Mouse (Mus musculus) adrenal gland, postnatal 10 days (tissue): ENCODE measurements at regions not wholly inside any gene's neighbourhood (a gene's known extent, or its start where the extent isn't known, plus 50 kb on each side); places are given as distances from the start of the nearest gene placed in this dataset.

Experiments
- DNase-seq: peaks from one replicate; pipeline ENCODE4 v3.0.0; 2021; ENCODE audit warnings: mixed read lengths

DNA sequence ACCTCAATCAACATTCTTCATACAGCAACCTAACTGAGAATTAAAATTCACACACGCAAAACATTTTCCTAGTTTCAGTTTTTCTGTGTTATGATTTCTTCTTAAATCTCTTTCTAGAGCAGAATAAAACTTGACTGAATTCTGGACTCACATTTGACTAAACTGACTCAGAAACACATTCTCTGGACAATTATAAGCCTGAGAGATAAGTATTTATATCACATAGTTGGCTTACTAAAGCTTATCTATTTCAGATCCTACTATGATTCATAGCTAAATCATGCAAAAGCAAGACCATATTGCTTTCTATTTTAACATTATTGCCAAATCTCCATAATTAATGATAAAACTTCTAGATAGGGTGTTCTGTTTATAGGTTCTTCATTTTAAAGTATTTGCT, 529.5 kb upstream of the Sox9 start:
- no peak for DNase-seq

DNA sequence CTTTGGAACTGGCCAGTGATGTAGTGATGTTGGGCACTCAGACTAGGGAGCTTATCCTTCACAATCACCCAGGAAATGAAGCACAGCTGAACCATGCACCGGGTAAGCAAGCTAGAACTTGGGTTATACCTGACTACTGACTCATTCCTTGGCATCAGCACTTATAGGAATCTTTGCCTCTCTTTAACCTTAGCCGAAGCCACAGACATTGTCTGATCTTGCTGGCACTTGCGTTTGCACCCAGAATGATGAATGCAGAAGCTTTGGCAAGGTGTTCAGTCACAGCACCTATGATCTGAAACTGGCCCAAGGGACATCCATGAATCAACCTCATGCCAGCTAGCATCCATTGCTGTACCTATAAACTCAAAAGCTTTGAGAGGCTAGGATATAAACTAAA, 529.0 kb upstream of the Sox9 start:
- no peak for DNase-seq

DNA sequence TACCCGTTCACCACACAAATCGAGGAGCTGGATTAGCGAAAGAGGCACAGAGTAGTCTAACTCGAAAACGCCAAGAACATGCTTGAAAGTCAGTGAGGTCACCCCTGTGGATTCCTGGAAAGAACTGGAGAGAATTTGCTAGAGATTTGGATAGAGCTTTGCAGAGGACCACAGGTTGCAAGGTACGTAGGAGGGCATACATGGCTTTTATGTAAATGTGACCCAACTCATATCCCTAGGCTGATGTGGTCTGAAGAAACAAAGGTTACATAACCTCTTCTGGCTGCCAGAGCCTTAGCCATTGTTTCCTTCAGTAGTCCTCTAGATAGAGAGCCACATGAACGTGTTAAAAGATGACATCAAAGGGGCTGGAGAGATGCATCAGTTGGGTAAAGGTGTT, 525.7 kb upstream of the Sox9 start:
- no peak for DNase-seq

DNA sequence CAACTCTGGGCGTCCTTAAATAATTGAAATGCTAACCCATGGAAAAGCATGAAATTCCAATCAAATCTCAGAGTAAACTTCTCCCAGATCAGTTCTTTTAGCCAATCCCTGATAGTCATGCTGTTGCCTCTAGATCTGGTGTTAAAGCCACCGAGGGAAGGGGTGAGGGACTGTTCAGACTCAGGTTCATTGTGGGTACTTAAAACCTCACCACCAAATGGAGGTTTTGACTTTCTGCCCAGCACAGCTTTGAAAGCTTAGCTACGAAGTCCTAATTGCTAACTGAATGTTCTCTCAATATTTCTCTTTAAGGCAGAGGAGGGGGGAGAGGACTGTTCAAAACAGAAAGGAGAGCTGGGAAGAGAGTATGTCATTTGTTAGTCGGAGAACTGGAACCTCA, 517.9 kb upstream of the Sox9 start:
- DNase-seq: no peak

DNA sequence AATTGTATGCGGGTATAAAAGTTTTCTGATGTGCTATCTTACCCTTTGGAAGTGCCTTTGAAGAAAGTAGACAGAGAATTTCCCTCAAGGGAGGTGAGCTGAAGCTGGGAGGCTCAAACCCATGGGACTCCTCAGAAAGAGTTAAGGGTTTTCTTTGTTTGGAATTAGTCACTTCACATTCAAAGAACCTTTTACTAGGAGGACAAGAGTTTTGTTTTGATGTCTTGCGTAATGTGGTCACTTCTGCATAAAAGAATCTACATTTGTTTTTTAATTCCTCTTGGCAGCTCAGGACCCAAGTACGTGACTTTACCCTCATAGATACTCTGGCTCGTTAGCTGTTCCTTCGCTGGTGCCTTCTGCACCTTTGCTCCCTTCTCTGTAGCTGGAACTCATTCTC, 511.1 kb upstream of the Sox9 start:
- DNase-seq: no peak

DNA sequence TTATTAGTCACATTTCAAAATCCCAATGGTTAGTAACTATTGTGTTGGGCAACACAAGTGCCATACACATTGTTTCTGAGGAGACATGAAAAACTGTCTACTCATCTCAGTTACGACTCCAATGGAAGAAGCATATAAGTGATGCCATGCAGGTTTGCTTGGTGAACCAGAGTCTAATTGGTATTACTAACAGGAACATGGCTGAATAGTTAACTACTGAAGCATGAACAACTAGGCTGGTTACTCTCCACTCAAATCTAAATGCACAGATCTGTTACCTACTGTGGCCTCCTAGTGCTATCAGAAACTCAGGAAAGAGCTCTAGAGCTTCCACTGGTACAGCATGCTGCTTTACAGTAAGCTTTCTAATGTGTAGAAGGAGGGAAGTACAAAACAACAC, 503.5 kb upstream of the Sox9 start:
- DNase-seq: no peak

DNA sequence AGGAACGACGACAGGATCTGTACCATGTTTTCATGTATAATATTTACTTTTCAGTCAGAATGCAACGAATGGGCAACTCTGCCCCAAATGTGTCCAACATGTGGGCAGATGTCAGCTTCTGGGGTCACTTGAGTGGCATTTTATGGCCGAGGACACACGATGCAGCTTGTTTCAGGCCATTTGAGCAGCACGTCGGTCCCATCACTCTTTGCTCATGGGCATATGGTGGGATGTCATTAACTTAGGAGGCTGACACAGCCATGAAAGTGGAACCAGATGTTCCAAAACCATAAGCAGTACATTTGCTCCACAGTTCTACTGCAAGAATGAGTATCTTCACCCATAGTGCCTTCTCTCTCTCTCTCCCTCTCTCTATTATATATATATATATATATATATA, 499.1 kb upstream of the Sox9 start:
- no peak for DNase-seq

DNA sequence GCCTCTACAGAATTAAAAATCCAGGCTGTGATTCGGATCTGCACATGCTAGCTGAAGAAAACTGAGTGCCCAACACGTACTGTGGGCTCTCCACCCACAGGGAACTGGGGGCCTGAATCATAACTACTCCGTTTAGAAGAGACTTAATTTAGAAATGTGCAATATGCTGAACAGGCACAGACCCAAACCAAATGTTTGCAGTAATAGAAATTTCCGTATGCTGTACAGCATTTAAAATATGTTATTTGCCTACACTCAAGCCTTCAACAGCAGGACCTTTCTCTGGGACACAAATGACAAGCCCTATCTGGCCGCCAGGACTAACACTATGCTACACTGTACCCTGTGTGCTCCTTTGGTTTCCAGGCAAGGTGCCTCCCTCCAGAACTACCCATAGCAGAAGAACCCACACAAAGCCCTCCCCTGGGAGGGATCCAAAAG, 483.1 kb upstream of the Sox9 start:
- no peak for DNase-seq

DNA sequence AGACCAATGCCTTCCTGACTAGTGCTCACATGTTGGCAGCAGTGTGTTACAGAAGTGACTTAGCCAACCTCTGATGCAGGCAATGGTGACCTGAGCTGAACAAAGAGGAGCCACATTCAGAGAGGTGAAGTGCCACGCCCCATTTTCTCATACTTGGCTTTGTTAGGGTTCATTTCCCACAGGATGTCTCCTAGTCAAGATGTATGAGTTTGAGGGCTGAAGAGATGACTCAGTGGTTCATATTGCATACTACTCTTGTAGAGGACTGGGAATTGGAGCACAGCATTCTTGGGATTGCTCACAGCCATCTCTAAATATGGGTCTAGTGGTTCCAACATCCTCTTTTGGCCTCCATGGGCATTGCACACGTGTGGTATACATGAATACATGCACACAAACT, 478.9 kb upstream of the Sox9 start:
- DNase-seq: no peak

DNA sequence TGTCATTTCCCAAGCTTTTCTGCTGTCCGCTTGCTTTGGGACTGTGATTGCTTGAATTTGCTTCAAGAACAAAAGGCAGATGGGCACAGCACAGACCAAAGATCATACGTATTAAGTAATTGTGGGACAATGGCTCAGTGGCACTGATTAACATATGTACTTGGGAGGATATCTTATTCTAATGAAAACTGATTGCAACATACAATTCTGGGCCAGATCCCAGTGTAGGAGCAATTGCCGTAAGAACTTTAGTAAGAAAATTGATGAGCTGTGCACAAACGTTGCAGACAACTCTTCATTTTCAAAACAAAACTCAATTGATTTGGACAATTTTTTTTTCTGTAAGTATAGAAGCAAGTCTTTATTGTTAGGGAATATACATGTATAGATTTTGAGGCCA, 456.2 kb upstream of the Sox9 start:
- no peak for DNase-seq

DNA sequence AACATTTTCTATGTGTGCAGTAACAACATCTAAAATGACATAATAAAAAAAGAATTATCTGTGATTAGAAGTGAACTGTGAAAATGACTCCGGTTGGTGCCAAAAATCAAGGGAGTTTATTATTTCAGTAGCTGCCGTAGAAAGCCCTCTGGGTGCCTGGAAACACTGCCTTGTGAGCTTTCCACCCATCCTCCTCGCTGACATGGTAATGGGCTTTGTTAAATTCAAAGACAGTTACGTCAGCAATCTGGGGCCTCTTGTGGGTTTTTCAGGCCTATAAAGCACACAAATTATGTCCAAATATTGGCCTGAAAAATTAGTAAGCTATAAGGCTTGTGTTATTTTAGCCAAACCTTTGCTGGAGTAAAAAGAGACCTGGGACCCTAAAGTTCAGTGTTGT, 454.4 kb upstream of the Sox9 start:
- DNase-seq: no peak

DNA sequence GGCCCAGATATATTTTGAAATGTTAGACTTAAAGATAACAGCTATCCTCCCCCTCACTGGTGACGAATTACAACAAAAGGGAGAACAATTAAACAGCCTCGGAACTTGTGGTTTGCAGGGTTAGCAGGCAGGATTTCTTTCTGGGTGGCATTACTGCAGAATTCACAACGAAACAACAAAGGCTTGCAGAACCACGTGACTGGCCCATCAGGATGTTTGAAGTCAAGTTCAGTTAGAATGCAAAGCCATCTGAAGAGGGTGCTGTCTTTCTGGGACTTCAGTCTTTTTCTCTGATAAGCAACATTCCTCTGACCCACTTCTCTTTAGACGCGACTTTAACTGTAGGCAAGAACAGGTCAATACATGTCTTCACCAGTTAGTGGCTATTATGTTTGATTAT, 436.9 kb upstream of the Sox9 start:
- DNase-seq: no peak

DNA sequence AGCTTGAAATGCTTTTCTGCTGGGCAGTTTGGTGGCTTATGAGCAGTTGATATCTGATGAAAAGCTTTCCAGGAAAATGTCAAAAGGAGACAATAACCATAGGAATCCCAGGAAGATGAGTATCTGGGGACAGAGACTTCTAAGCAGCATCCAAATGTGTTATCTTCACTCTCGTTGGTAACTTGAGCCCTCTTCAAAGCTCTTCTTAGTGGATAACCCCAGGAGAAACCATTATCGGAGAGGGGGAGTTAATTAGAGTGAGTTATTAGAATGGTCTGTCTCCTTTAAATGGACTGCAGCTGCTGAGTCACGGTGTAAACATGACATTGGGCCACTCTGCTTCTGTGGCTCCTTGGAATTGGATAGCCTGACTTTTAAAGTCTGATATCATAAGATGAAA, 436.4 kb upstream of the Sox9 start:
- no peak for DNase-seq

DNA sequence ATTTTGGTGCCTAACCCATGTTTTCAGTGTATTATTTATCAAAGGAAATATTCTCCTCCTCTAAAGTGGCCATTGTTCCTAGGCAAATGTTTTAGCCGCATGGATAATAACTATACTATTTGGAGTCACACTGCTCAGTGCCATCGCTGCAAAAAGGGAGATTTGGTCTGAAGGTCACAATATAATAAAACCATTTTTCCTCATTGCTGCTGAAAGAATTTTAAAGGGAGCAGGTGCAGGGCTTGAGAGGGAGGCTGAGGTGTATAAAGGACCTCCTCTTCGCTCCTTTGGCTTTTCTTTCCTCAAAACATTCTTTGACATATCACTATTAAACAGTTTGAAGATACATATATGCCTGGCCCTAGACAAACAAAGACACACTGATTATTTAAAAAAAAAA, 435.9 kb upstream of the Sox9 start:
- DNase-seq: no peak

DNA sequence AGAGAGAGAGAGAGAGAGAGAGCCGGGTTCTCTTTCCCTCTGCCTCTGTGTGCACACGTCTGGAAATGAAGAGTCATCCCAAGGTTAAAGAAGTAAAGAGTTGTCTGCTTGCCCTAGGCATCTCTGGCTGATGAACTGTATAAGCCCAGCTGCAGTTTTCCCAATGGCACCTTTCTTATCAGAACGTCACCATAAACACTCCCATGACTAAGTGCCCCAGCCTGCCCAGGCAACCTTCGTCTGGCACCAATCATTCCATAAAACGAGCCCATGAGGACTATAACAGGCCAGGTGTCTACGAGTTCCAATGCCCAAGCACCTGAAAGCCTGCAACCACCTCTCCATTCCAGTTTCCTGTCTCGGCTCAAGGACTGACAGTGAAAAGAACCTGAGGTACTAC, 435.5 kb upstream of the Sox9 start:
- no peak for DNase-seq

DNA sequence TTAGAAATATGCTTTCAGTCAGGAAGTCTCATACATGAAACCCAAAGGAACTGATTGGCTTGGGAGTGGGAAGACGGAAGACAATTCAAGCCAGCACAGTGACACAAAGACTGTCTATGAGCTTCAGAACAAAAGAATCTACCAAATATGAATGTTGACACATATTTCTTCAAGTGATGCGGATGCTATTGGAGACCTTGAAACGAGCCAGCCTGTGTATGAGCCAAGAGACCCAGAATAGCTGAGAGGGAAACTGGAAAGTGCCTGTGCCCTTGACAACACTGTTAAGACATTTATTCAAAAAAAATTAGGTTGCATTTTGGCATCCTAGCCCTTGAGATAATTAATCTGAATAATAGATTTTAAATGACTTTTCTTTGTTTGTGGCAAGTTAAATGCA, 426.7 kb upstream of the Sox9 start:
- DNase-seq: no peak

DNA sequence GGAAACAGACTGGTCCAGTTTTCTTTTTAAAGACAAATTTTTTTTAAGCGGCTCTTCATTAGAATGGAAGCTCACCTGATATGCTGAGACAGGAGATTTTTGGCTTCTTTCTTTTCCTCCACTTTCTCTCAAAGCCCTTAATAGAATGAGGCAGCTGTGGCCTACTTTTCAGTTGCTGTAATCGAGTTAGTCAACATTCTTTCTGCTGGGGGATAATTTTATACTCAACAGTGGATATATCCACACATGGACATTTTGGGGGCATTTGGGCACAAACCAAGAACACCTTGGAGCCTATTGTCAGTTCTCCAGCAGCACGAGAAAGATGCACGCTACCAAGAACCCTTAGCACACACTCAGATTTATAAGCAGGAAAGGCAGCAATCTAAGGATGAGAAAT, 415.3 kb upstream of the Sox9 start:
- DNase-seq: no peak

DNA sequence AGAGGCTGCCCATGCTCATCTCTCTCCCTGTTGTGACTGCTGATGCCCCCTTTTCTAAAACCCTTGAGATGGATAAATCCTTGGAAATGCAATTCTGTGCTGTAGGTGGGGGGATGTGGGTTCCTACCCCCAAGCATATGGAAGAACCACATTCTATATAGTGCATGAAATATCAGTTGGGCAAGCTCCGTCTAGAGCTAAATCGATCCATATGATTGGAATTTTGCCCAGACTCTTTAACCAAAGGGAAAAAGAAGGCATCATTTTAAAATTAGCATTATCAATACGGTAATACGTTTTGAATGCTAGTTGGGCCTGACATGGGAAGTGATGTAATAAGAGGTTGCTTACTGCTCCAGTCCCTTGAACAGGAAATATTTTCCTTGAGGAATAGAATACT, 411.1 kb upstream of the Sox9 start:
- no peak for DNase-seq

DNA sequence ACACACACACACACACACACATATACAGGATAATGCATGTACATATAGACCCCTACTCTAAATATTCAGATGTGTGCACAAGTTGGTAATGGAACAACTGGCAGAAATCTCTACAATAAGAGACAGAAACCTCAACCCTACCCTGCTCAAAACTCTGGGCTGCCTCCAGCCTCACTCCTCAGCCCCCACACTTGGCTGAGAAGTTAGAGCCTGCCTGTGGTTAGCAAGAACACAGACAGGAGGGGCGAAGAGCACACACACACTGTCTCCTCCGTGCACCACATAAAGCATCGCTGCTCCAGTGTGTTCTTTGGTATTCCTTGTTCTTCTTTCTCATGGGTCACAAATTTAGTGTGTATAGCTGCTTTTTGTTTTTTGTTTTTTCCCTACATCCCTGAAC, 382.0 kb upstream of the Sox9 start:
- no peak for DNase-seq

DNA sequence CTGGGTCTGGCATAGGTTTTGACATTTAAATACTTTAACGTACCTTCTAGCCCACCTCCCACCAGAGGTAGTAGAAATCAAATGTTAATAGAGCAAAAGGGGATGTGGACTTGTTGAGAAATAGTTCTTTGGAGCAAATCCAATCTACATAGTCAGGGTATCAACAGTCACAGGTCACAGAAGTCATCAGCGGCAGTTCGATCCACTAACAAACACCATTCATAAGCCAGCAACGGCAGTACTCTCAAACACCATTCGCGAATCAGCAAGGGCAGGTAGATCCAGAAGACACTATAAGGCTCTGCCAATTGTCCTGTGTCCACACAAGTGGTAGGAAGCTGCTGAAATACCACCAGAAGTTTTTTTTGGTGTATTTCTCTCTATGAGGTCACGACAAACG, 374.3 kb upstream of the Sox9 start:
- no peak for DNase-seq

DNA sequence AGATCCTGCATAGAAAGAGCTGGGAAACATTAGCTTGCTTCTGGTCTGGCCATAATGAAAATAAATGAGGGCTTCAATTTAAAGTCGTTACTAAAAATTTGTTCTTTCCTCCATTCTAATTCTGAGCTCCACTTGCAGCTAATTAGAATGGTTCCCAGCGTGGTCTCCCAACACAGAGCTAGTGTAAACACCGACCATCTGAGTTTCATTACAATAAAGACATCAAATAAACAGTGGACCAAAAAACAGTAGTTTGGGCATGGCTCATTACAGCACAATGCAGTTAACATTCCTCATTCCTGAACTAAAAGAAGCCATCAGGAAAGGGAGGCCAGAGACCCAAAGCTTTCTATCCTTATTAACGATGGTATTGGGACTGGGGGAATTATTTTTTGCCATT, 369.6 kb upstream of the Sox9 start:
- DNase-seq: no peak

DNA sequence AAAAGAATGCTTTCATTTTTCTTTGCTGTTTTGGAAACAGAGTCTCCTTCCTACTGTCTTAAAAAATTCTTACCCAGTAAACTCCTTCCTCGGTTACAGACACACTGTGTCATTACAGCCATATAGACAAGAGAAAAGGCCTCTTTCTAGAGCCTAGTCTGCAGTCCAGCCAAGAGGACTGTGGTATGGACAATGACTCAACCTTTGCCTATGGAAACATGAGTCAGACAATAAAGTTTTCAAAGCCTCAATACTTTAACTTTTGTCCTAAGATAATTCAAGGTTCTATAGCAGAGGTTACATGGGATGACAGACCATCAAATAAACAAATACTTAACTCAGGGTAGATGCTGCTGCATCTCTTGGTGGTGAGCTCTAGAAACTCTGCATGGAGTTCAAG, 339.4 kb upstream of the Sox9 start:
- no peak for DNase-seq

DNA sequence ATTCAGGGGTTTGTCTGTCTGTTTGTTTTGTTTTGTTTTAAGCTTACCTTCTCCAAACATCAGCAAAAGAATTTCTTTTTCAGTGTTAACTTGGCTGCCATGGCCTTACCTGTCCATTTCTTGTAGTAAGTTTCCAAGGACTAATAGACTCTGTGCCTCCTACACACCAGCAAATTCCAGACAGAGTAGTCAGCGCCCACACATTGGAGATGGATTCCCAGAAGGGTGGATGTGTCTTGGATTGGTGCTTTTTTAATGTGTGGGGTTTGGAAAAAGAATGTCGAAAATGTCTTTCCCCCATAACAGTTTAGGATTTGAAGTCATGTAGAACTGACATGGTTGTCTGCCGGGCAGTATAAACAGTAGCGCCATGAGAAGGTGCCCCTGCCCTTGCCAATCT, 338.1 kb upstream of the Sox9 start:
- DNase-seq: no peak

DNA sequence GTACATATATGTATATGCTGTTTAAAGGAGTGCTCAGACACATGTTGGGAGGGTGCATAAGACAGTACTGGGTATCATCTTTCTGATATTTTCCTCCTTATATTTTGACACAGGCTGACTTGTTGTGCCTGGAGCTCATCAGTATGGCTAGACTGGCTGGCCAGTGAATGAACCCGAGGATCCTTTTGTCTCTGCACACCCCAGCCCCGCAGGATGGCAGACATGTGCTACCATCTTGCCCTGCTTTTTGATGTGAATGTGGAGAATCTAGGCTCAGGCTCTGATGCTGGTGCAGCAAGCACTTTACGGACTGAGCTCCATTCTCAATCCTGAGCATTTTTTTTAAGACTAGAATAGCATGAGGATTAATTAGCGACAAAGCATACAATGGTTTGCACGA, 332.4 kb upstream of the Sox9 start:
- no peak for DNase-seq

DNA sequence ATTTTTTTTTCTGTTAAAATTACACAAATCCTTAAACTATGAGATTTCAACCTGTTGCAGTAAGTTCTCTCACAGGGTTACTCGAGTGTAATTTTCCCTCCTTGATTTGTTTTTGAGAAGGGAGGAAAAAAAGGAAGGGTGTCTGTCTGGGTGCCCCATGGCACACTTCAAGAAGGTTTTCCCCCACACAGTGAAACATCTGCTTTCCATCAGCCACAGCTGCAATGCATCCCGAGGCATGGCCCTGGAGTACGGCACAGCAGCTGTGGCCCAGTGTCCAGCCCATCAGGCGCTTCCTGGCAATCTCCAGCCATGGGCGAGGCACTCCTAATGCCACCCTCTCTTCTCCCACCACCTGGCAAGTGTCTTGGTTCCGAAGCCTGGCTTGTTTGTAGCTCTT, 331.8 kb upstream of the Sox9 start:
- DNase-seq: no peak

DNA sequence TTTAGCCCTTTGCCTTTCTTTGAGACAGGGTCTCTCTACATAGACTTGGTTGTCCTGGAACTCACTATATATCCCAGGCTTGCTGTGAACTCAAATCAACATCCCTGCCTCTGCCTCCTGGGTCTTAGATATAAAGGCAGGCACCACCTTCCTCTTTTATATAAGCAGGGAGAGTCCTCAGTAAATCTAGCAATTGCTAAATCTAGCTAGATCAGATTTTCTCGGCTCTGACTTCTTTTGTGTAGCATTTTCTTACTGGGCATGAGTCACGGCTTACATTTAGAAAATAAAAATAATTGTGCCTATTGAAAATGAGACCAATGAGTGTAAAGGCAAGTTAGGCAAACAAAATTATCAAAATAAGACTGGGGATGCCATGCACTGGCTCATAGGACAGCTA, 323.9 kb upstream of the Sox9 start:
- no peak for DNase-seq
